Mouse (Mus musculus): ENCODE results near the gene Inpp4b.

DNA sequence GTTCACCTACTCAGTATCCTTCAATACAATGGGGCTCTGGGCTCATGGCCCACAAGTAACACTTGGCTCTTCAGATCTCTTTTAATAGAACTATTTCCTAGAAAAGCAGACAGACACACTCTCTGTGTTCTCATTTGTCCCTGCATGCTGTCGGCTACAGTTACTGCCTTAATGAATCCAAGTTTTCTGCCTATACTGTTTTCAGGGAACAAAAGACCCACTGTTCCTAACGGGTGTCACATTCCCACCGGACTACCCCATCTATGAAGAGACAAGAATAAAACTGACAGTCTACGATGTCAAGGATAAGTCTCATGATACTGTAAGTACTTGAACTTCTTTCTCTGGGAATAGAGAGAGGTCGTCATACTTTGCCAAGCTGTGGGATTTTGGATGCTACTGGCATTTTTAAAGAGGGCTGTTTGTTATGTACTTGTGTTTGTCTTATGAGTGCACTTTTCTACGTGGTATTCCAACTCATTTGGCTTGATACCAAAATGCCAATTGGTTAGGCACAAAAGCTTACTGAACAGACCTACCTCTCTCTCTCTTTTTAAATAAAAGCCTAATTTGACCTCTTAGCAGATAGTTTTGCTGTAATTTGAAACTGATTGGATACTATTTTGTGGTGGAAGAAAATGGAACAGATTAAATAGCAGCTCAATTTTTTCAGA is 428.4 kb downstream of the Inpp4b start:
- TF ChIP-seq CTCF (IDR thresholded peaks at IDR 0.05; ENCODE audit: insufficient read depth, low read depth, low read length) (no peak), POLR2A (IDR thresholded peaks at IDR 0.05; ENCODE audit: insufficient read depth, low read depth, low read length) (no peak)

All from olfactory bulb, adult 2 months (tissue).